Mouse (Mus musculus): ENCODE measurements at regions not wholly inside any gene's neighbourhood (a gene's known extent, or its start where the extent isn't known, plus 50 kb on each side); places are given as distances from the start of the nearest gene placed in this dataset.

- TF ChIP-seq CTCF (IDR thresholded peaks at IDR 0.05; ENCODE audit: borderline replicate concordance, control insufficient read depth, extremely low read depth, insufficient read depth, low read length, poor library complexity), result no peak
- no peak for TF ChIP-seq POLR2A (IDR thresholded peaks at IDR 0.05; ENCODE audit: control insufficient read depth, extremely low read depth, insufficient read depth, low read length, poor library complexity)
Measured at GRCm38 (mm10) chr16:18696820-18697168, 67.0 kb upstream of the Sept5 start.
